Mouse (Mus musculus): Measurements from ENCODE around the gene Recql5. TPM values are rescaled to one million over a fixed set of nuclear protein-coding genes. Genes with fewer than 3 reads are reported as not detected.
"Not testable (repeated sequence)": the region's sequence is repeated elsewhere in the genome, so short reads cannot be mapped to it uniquely, and the experiment has no call there.

The Recql5 gene
- polyA plus RNA-seq, 1 experiment from 2014 or later = 19.7 TPM

DNA sequence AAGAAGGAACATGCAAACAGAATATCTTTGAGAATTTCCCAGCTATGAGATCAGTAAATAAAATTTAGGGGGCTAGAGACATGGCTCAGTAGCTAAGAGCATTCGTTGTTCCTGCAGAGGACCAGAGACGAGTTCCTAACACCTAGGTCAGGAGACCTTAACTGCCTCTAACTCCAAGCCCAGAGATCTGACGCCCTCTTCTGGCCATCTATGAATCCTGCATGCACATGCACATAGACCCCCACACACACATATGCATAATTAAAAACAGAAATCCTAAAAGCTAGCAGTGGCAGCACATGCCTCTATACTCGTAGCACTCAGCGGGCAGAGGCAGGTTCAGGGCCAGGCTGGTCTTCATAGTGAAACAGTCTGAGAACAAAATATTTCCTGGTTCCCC, 56.8 kb downstream of the Recql5 start:
- Histone ChIP-seq H3K27ac (replicated peaks) (no peak overlapping the region), H3K27me3 (replicated peaks) (no peaks in the 10 kb centered on the region), H3K4me1 (no peaks in the 10 kb centered on the region), H3K9ac (replicated peaks) (no peak overlapping the region), H3K9me3 (replicated peaks) (no peaks in the 10 kb centered on the region), H3K4me3 (replicated peaks) (no peak overlapping the region), H3K4me2 (no peak overlapping the region), H3K36me3 (no peaks in the 10 kb centered on the region)
- no peak for ATAC-seq (ENCODE audit: low FRiP score)
- 84% methylated on average over 5 of the region's 5 CpGs for WGBS

DNA sequence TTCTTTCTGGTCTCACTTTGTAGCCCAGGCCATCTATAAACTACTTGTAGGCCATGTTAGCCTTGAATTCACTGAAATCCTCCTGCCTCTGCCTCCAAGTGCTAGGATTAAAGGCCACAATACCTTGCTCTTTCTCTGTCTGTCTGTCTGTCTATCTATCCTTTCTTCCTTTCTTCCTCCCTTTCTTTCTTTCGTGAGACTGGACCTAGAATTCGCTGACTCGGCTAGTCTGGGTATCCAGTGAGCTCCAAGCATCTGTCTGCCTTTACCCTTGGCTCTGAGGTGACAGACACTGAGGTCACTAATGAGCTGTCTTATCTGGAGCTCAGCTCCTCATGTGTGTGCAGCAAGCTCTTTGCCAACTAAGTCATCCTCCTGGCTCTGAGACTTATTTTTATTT, 57.3 kb downstream of the Recql5 start:
- H3K27me3 ChIP-seq (replicated peaks) = no peaks in the 10 kb centered on the region
- no peaks in the 10 kb centered on the region for H3K36me3 ChIP-seq
- H3K4me1 ChIP-seq = no peaks in the 10 kb centered on the region
- no peaks in the 10 kb centered on the region for H3K9me3 ChIP-seq (replicated peaks)
- H3K4me2 ChIP-seq = no peak overlapping the region
- no peak overlapping the region for H3K27ac ChIP-seq (replicated peaks)
- WGBS = 89% methylated on average over 3 of the region's 3 CpGs
- ATAC-seq (ENCODE audit: low FRiP score) = no peak
- no peak overlapping the region for H3K9ac ChIP-seq (replicated peaks)
- no peak overlapping the region for H3K4me3 ChIP-seq (replicated peaks)

DNA sequence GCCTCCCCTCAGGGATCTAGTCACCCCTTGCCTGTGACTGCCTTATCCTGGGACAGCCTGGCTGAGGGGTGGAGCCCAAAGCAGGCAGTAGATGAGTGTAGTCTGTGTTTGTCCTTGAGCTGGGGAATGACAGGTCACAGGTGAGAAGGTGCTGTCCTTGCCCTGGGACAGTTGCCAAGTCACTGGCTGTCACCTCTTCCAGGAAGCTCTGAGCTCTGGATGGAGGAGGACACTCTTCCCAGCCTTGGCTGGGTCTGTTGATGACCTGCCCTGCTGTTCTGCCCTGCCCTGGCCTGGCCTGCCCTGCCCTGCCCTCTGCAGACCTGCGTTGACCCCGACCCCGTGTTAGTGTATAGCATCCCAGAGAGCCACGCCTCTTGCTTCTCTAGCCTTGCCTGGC, 60.8 kb downstream of the Recql5 start:
- Histone ChIP-seq H3K9me3 (replicated peaks) (no peaks in the 10 kb centered on the region), H3K4me2 (no peak overlapping the region), H3K36me3 (no peaks in the 10 kb centered on the region), H3K9ac (replicated peaks) (no peak overlapping the region), H3K27me3 (replicated peaks) (no peaks in the 10 kb centered on the region), H3K4me3 (replicated peaks) (no peak overlapping the region), H3K4me1 (no peaks in the 10 kb centered on the region), H3K27ac (replicated peaks) (no peak overlapping the region)
- ATAC-seq (ENCODE audit: low FRiP score) = no peak
- WGBS = 57% methylated on average over 4 of the region's 4 CpGs

DNA sequence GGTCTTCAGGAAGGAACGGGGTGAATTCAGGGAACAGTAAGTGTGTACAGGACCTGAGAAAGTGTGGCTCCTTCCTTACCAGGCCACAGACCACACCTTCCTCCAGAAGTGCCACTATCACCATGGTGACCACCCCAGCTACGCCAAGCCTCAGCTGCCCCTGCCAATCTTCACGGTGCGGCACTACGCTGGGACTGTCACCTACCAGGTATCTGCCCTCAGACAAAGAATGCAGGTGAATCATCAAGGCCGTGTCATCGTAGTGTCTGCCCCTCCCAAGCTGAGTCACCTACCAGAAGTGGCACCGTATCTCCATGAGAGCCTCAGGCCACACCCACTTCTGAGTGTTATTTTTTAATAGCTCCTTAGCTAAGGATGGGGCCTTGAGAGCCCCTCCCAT, 63.9 kb downstream of the Recql5 start:
- no peak for ATAC-seq (ENCODE audit: low FRiP score)
- Histone ChIP-seq H3K9me3 (replicated peaks) (no peaks in the 10 kb centered on the region), H3K9ac (replicated peaks) (no peak overlapping the region), H3K4me2 (no peak overlapping the region), H3K36me3 (no peaks in the 10 kb centered on the region), H3K4me3 (replicated peaks) (no peak overlapping the region), H3K4me1 (no peaks in the 10 kb centered on the region), H3K27ac (replicated peaks) (no peak overlapping the region), H3K27me3 (replicated peaks) (no peaks in the 10 kb centered on the region; the same call in 1 of the 2 replicates)
- WGBS = 85% methylated on average over 8 of the region's 8 CpGs

DNA sequence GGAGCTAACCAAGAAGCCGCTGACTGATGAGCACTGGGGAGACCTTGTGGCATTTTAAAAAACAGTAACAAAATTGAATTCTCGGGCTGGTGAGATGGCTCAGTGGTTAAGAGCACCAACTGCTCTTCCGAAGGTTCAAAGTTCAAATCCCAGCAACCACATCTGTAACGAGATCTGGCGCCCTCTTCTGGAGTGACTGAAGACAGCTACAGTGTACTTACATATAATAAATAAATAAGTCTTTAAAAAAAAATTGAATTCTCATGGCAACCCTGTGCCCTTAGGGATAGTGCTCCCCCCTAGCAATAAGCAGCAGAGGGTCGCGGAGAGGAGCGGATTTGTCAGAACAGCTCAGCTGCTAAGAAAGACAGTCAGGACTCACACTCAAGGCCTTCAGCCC, 69.4 kb downstream of the Recql5 start:
- H3K9me3 ChIP-seq (replicated peaks) = no peaks in the 10 kb centered on the region
- peaks cover 38% of the 10 kb centered on the region for H3K27me3 ChIP-seq (replicated peaks)
- no peak overlapping the region for H3K9ac ChIP-seq (replicated peaks)
- H3K36me3 ChIP-seq = no peaks in the 10 kb centered on the region
- no peak overlapping the region for H3K4me3 ChIP-seq (replicated peaks)
- H3K4me1 ChIP-seq = peaks cover 13% of the 10 kb centered on the region
- WGBS = 89% methylated on average over 8 of the region's 8 CpGs
- H3K27ac ChIP-seq (replicated peaks) = no peak overlapping the region
- ATAC-seq (ENCODE audit: low FRiP score) = no peak
- no peak overlapping the region for H3K4me2 ChIP-seq

DNA sequence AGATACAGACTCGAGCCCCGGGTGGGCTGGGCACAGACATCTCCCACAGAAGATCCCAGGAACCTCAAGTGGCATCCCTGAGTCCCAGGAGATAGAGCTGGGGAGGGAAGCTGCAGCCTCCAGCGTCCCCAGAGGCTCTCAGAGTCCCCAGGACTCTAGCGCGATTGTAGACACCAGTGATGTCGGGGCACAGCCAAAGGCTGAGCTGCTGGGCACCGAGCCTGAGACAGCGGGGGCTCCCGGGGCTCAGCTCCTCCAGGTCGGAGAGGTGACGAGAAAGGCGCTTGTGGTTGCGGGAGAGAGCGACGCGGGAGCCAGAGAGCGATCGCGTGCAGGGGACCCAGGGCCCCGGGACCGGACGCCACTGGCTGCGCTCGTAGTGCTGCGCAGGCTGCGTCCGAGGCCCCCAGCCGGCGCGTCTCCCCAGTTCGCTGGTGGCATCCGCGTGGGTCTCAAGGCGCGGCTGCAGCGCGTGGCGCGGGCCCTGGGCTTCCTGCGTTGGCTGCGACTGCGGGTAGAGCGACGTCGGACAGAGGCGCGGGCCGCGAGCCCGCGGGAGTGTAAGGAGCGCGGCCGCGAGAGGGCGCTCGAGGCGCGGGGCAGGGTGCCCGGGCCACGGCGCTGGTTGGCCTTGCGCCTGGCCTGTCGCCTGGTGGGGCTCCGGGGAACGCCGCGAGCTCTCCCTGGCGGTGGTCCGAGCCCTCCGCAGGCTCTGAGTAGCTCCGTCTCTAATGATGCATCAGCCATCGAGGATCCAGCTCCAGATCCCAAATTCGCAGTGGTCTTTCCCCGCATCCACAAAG, 73.9 kb downstream of the Recql5 start:
- Histone ChIP-seq H3K9me3 (replicated peaks) (no peaks in the 10 kb centered on the region), H3K27me3 (replicated peaks) (peaks cover 54% of the 10 kb centered on the region), H3K27ac (replicated peaks) (no peak overlapping the region), H3K9ac (replicated peaks) (no peak overlapping the region), H3K4me1 (peaks cover 20% of the 10 kb centered on the region), H3K4me3 (replicated peaks) (peak overlapping the region; percentile 25), H3K36me3 (no peaks in the 10 kb centered on the region), H3K4me2 (peak overlapping the region; percentile 51)
- 1% methylated on average over 75 of the region's 75 CpGs for WGBS
- ATAC-seq (ENCODE audit: low FRiP score) = peak; percentile 61; the same call in 1 of the 2 replicates

DNA sequence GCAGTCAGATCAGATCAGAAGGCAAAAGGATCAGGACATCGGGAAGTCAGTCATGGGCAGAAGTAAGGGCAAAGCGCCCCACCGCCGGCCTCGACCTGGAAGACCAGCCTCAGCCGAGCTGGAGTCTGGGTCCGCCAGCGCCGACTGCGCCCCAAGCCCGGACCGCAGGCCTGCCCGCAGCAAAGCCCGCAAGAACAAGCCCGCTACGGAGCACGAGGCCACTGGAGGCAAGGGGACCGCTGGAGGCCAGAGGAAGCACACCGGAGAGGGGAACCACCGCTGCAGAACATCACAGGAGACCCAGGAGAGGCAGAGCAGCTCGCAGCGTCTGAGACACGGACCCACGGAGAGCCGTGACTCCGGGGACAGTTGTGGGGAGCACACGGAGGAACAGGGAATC, 74.9 kb downstream of the Recql5 start, which contains the start of gene Myo15b:
Gene Myo15b, plus strand, starts transcription at position 53 of the 400 bp plus-strand sequence.
- Histone ChIP-seq H3K27ac (replicated peaks) (no peak within 1 kb of the TSS), H3K4me1 (peaks cover 20% of the 10 kb centered on the region), H3K4me2 (peak within 1 kb of the TSS; percentile 51), H3K4me3 (replicated peaks) (peak within 1 kb of the TSS; percentile 25), H3K9ac (replicated peaks) (no peak within 1 kb of the TSS; the same call in 1 of the 2 replicates), H3K27me3 (replicated peaks) (peaks cover 54% of the 10 kb centered on the region), H3K9me3 (replicated peaks) (no peaks in the 10 kb centered on the region), H3K36me3 (no peaks in the 10 kb centered on the region)
- WGBS = 13% methylated on average over 27 of the region's 27 CpGs
- no peak for ATAC-seq (ENCODE audit: low FRiP score)

DNA sequence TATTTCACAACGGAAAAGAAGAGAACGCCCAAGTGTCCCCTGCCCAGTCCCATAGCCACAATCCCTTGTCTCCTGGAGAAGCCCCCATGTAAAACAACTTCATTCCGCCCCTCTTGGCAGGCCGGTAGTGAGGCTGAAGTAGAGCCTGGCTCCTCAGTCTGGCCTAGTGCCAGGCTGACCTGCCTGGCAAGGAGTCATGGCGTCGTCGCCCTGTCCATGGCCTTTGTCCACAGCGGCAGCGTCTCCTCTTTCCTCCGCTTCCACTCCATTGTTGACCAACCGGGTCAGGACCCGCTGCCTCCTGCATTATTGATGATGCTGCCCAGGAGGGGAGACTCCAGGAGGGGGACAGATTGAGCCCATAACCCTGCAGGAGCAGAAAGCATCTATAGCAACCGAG, 75.3 kb downstream of the Recql5 start:
- 47% methylated on average over 13 of the region's 13 CpGs for WGBS
- H3K4me2 ChIP-seq = no peak overlapping the region

DNA sequence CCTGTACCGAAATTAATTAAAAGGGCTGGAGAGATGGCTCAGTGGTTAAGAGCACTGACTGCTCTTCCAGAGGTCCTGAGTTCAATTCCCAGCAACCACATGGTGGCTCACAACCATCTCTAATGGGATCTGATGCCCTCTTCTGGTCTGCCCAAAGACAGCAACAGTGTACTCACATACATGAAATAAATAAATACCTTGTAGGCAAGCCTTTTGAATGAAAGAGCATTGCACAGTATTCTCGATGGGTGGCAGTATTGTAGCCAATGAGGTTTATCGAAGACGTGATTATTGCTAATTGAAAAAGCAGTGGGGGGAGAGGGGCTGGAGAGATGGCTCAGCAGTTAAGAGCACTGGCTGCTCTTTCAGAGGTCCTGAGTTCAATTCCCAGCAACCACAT, 76.1 kb downstream of the Recql5 start:
- ATAC-seq (ENCODE audit: low FRiP score); H3K9ac ChIP-seq (replicated peaks); H3K36me3 ChIP-seq; H3K9me3 ChIP-seq (replicated peaks); H3K4me2 ChIP-seq; H3K4me3 ChIP-seq (replicated peaks); H3K27ac ChIP-seq (replicated peaks): not testable (repeated sequence)
- 96% methylated on average over 4 of the region's 4 CpGs for WGBS
- H3K27me3 ChIP-seq (replicated peaks) = peaks cover 49% of the 10 kb centered on the region
- peaks cover 20% of the 10 kb centered on the region for H3K4me1 ChIP-seq

More for the DNA sequence above, 75.3 kb downstream of the Recql5 start:
- ATAC-seq (ENCODE audit: low FRiP score) = no peak
- no peak overlapping the region for H3K27ac ChIP-seq (replicated peaks)
- no peaks in the 10 kb centered on the region for H3K9me3 ChIP-seq (replicated peaks)
- no peak overlapping the region for H3K9ac ChIP-seq (replicated peaks)
- peaks cover 20% of the 10 kb centered on the region for H3K4me1 ChIP-seq
- no peaks in the 10 kb centered on the region for H3K36me3 ChIP-seq
- peaks cover 51% of the 10 kb centered on the region for H3K27me3 ChIP-seq (replicated peaks)
- no peak overlapping the region for H3K4me3 ChIP-seq (replicated peaks)

DNA sequence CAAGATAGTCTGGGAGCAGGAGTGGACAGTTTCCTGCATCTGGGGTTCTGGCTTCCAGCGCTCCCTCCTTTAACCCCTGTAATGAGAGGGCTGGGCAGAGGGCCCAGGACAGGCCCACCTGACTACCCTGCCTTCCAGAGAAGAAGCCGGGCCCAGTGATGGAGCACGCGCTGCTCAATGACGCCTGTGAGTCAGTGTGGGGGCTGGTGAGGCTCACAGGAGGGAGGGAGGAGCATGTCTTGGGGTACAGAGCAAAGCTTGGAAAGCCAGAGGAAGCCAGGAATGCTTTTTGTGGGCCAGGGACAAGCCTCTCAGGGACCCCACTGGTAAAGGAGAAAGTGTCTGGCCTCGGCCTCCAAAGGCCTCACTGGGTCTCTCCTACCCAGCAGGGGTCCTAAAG, 78.6 kb downstream of the Recql5 start:
- no peaks in the 10 kb centered on the region for H3K9me3 ChIP-seq (replicated peaks)
- H3K4me3 ChIP-seq (replicated peaks) = no peak overlapping the region
- H3K9ac ChIP-seq (replicated peaks) = no peak overlapping the region
- H3K4me1 ChIP-seq = peaks cover 15% of the 10 kb centered on the region
- 86% methylated on average over 6 of the region's 6 CpGs for WGBS
- H3K4me2 ChIP-seq = no peak overlapping the region
- peaks cover 24% of the 10 kb centered on the region for H3K27me3 ChIP-seq (replicated peaks)
- no peaks in the 10 kb centered on the region for H3K36me3 ChIP-seq
- H3K27ac ChIP-seq (replicated peaks) = no peak overlapping the region
- no peak for ATAC-seq (ENCODE audit: low FRiP score)

DNA sequence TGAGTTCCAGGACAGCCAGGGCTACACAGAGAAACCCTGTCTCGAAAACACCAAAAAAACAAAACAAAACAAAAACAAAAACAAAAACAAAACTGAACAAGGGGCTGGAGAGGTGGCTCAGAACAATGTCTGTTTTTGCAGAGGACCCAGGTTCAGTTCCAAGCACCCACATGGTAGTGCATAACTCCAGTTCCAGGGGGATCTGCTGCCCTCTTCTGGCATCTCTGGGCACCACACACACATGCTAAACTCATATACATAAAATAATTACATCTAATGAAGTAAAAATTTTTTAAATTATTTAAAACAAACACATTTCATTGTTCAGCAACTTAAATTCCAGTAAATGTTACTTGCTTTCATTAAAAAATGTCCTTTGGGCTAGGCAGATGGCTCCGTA, 87.5 kb downstream of the Recql5 start:
- H3K9ac ChIP-seq (replicated peaks) = no peak overlapping the region
- H3K27me3 ChIP-seq (replicated peaks) = no peaks in the 10 kb centered on the region
- no peak overlapping the region for H3K4me2 ChIP-seq
- H3K9me3 ChIP-seq (replicated peaks) = no peaks in the 10 kb centered on the region
- no peak overlapping the region for H3K4me3 ChIP-seq (replicated peaks)
- WGBS = 96% methylated on average over 2 of the region's 2 CpGs
- ATAC-seq (ENCODE audit: low FRiP score) = no peak
- no peaks in the 10 kb centered on the region for H3K36me3 ChIP-seq
- H3K4me1 ChIP-seq = no peaks in the 10 kb centered on the region
- no peak overlapping the region for H3K27ac ChIP-seq (replicated peaks)

DNA sequence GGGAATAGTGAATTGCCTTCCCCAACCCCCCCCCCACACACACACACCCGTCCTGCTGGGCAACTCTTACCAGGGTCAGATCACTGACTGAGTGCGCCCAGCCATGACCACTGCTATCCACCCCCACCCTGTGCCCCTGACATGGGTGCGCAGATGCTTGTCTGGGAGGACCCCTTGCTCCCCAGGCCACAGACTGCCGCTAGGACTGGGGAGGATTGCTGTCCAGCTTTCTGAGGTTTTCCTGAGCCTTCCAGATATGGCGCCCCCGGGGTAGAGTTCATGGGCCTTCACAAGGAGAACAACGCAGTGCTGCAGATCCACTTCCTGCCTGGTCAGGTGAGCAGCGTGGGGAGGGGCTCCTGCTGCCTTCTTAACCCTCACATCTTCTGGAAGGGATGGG, 89.0 kb downstream of the Recql5 start:
- no peak overlapping the region for H3K4me3 ChIP-seq (replicated peaks)
- no peaks in the 10 kb centered on the region for H3K4me1 ChIP-seq
- H3K36me3 ChIP-seq = no peaks in the 10 kb centered on the region
- 79% methylated on average over 8 of the region's 8 CpGs for WGBS
- H3K27ac ChIP-seq (replicated peaks) = no peak overlapping the region
- no peak for ATAC-seq (ENCODE audit: low FRiP score)
- no peak overlapping the region for H3K4me2 ChIP-seq
- no peaks in the 10 kb centered on the region for H3K9me3 ChIP-seq (replicated peaks)
- no peak overlapping the region for H3K9ac ChIP-seq (replicated peaks)
- no peaks in the 10 kb centered on the region for H3K27me3 ChIP-seq (replicated peaks)

Measured in neural tube, embryonic 15.5 days (tissue).